Comparison of ENCODE assay signal across 8 mouse cellular contexts in the genomic region with DNA sequence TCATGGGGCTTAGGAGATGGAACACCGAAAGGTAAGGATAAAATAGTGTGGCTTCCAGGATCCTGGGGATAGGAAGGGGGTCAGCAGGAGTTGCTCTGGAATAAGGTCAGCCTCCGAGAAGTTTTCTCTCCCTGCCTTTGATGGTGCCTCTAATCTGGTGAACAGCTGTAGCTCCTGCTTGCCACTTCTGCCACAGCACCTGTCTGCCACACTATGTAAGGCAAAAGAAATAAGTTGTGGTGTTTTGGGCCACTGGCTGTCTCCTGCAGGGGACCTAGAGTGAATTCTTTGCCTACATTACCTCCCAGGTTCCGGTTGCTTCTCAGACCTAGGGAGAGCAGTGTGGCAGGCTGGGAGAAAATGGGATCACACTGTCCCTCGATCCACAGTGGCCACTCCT. TPM values are rescaled to one million over a fixed set of nuclear protein-coding genes. Genes with fewer than 3 reads are reported as not detected.
DNase-seq lines count a peak whose midpoint lies in the region; ATAC-seq and TF ChIP-seq lines count a peak whose summit lies in the region.

No protein-coding gene starts in this region.

- peaks cover 11% of the 10 kb centered on the region for H3K4me1 ChIP-seq in forebrain, embryonic 12.5 days
- peaks cover 14% of the 10 kb centered on the region for H3K4me1 ChIP-seq in forebrain, embryonic 15.5 days
- H3K4me1 ChIP-seq in ES-E14 (ENCODE audit: control insufficient read depth in 2 of 2, insufficient read depth in 2 of 2, low read length in 2 of 2, poor library complexity in 1 of 2): peaks cover 0 to 10% of the 10 kb centered on the region in 2 experiments; a peak in 2 of 4 replicates
- H3K4me1 ChIP-seq in limb, embryonic 12.5 days (replicated peaks): peaks cover 10% of the 10 kb centered on the region

- no peak overlapping the region for H3K4me3 ChIP-seq in forebrain, embryonic 12.5 days (replicated peaks)
- no peak overlapping the region for H3K4me3 ChIP-seq in forebrain, embryonic 15.5 days
- H3K4me3 ChIP-seq in left cerebral cortex, adult 2 months: no peak overlapping the region
- H3K4me3 ChIP-seq in ES-E14 (ENCODE audit: insufficient read depth in 1 of 2, low read depth in 1 of 2, low read length in 2 of 2, poor library complexity in 1 of 2, severe bottlenecking in 1 of 2): peak overlapping the region; percentile 70 to 78; a peak in 2 of 4 replicates
- peak overlapping the region; percentile 60; the same call in 1 of the 2 replicates for H3K4me3 ChIP-seq in limb, embryonic 12.5 days (replicated peaks)

- H3K9me3 ChIP-seq in forebrain, embryonic 12.5 days: no peaks in the 10 kb centered on the region
- no peaks in the 10 kb centered on the region for H3K9me3 ChIP-seq in forebrain, embryonic 15.5 days
- no peaks in the 10 kb centered on the region for H3K9me3 ChIP-seq in ES-E14 (ENCODE audit: control insufficient read depth, insufficient read depth, low read depth, low read length)
- no peaks in the 10 kb centered on the region for H3K9me3 ChIP-seq in limb, embryonic 12.5 days

- peak overlapping the region; percentile 42; the same call in 1 of the 2 replicates for H3K27ac ChIP-seq in forebrain, embryonic 12.5 days
- H3K27ac ChIP-seq in forebrain, embryonic 15.5 days (replicated peaks): no peak overlapping the region
- peak overlapping the region; percentile 15; the same call in 1 of the 2 replicates for H3K27ac ChIP-seq in left cerebral cortex, adult 2 months
- H3K27ac ChIP-seq in ES-E14 (ENCODE audit: insufficient read depth, low read depth, low read length, poor library complexity, severe bottlenecking): no peak overlapping the region
- peak overlapping the region; percentile 88 for H3K27ac ChIP-seq in limb, embryonic 12.5 days

- H3K27me3 ChIP-seq in forebrain, embryonic 12.5 days: no peaks in the 10 kb centered on the region
- H3K27me3 ChIP-seq in forebrain, embryonic 15.5 days: no peaks in the 10 kb centered on the region
- H3K27me3 ChIP-seq in limb, embryonic 12.5 days: no peaks in the 10 kb centered on the region

- intact Hi-C loops in left cerebral cortex, adult 2 months (cut with DNase I): no loop called here

- no peak for ATAC-seq in forebrain, embryonic 12.5 days (ENCODE audit: low FRiP score)
- no peak for ATAC-seq in forebrain, embryonic 15.5 days (replicated peaks)
- ATAC-seq in limb, embryonic 12.5 days (ENCODE audit: insufficient number of reproducible peaks, insufficient read depth, low FRiP score, low TSS enrichment, low read depth): no peak

- no peak for DNase-seq in left cerebral cortex, adult 2 months (ENCODE audit: extremely low spot score in 1 of 2, low spot score in 2 of 2)
- no peak for DNase-seq in left cerebral cortex, adult 11 months (ENCODE audit: low spot score)
- DNase-seq in ES-E14 (ENCODE audit: low read depth, low spot score): no peak
- no peak for DNase-seq in embryo, embryonic 10 days (ENCODE audit: low spot score)
- DNase-seq in right cerebral cortex, postnatal 14 days: no peak

- H3K36me3 ChIP-seq in forebrain, embryonic 12.5 days (replicated peaks): 0 out of 2 replicates have a peak, but pooled peaks cover 7% of the 10 kb centered on the region
- no peaks in the 10 kb centered on the region; the same call in none of the 2 replicates for H3K36me3 ChIP-seq in forebrain, embryonic 15.5 days
- H3K36me3 ChIP-seq in ES-E14 (ENCODE audit: control insufficient read depth, insufficient read depth, low read length, poor library complexity, severe bottlenecking): peaks cover 2% of the 10 kb centered on the region; the same call in 1 of the 2 replicates
- peaks cover 4% of the 10 kb centered on the region; the same call in 1 of the 2 replicates for H3K36me3 ChIP-seq in limb, embryonic 12.5 days

- peak overlapping the region; percentile 66; the same call in 1 of the 2 replicates for H3K4me2 ChIP-seq in forebrain, embryonic 12.5 days
- no peak overlapping the region for H3K4me2 ChIP-seq in forebrain, embryonic 15.5 days (replicated peaks)
- peak overlapping the region; percentile 82 for H3K4me2 ChIP-seq in limb, embryonic 12.5 days

- in situ Hi-C loops in ES-E14 (cut with MboI; ENCODE audit: low sequenced_read_pairs in 2 of 2, unreplicated experiment in 2 of 2): no loop called here

- TF ChIP-seq CTCF in left cerebral cortex, adult 2 months (IDR thresholded peaks at IDR 0.05): no peak

- H3K9ac ChIP-seq in forebrain, embryonic 12.5 days: peak overlapping the region; percentile 36; the same call in 1 of the 2 replicates
- H3K9ac ChIP-seq in forebrain, embryonic 15.5 days (replicated peaks): no peak overlapping the region
- peak overlapping the region; percentile 32 for H3K9ac ChIP-seq in ES-E14 (ENCODE audit: insufficient read depth, low read depth, low read length, poor library complexity, severe bottlenecking)
- H3K9ac ChIP-seq in limb, embryonic 12.5 days (replicated peaks): peak overlapping the region; percentile 65

- WGBS in forebrain, embryonic 12.5 days: 81% methylated on average over 4 of the region's 4 CpGs
- WGBS in forebrain, embryonic 15.5 days: 73% methylated on average over 4 of the region's 4 CpGs
- 71% methylated on average over 4 of the region's 4 CpGs for WGBS in limb, embryonic 12.5 days

TF ChIP-seq in ES-E14, 5 proteins besides CTCF, POLR2A, EP300 and RAD21:
- TF ChIP-seq ZC3H11A (IDR thresholded peaks at IDR 0.05; ENCODE audit: borderline replicate concordance, low read depth, low read length) (no peak), ZNF384 (IDR thresholded peaks at IDR 0.05; ENCODE audit: low read depth, low read length) (no peak), MAFK (IDR thresholded peaks at IDR 0.05; ENCODE audit: insufficient read depth, low read depth, low read length) (no peak), CHD2 (IDR thresholded peaks at IDR 0.05; ENCODE audit: low read depth, low read length) (no peak), HCFC1 (IDR thresholded peaks at IDR 0.05; ENCODE audit: borderline replicate concordance, insufficient read depth, low read length) (no peak)

RNA-seq across cellular contexts. Expression of gene Pkn3, which starts 1.3 kb away (rescaled TPM):
- polyA plus RNA-seq in forebrain, embryonic 12.5 days (2016; fragmentation: Nextera tagmentation; extraction: Ambion mirVana): 10.3 TPM in 2 replicates
- 3.5 and 3.9 TPM in 2 replicates for polyA plus RNA-seq in forebrain, embryonic 15.5 days (2015; fragmentation: Nextera tagmentation; extraction: Ambion mirVana)
- total RNA-seq in left cerebral cortex, adult 2 months (2021): 1 to 10 TPM; 2.9 to 3.6 TPM
- total RNA-seq in ES-E14 (2012; rRNA removed): 19.1 and 24.3 TPM in 2 replicates
- polyA plus RNA-seq in limb, embryonic 12.5 days (2016; fragmentation: Nextera tagmentation; extraction: Ambion mirVana): 12.3 and 14.1 TPM in 2 replicates

RNA-seq across cellular contexts. Expression of gene Zdhhc12, which starts 14.7 kb away (rescaled TPM):
- polyA plus RNA-seq in forebrain, embryonic 12.5 days (2016; fragmentation: Nextera tagmentation; extraction: Ambion mirVana): 22.9 TPM in 2 replicates
- 16.7 and 18.6 TPM in 2 replicates for polyA plus RNA-seq in forebrain, embryonic 15.5 days (2015; fragmentation: Nextera tagmentation; extraction: Ambion mirVana)
- total RNA-seq in left cerebral cortex, adult 2 months (2021): 1 to 10 TPM; 5.4 to 7.0 TPM
- 133 and 202 TPM in 2 replicates for total RNA-seq in ES-E14 (2012; rRNA removed)
- 26.0 and 28.2 TPM in 2 replicates for polyA plus RNA-seq in limb, embryonic 12.5 days (2016; fragmentation: Nextera tagmentation; extraction: Ambion mirVana)

RNA-seq across cellular contexts. Expression of gene Set, which starts 21.6 kb away (rescaled TPM):
- polyA plus RNA-seq in forebrain, embryonic 12.5 days (2016; fragmentation: Nextera tagmentation; extraction: Ambion mirVana): 774 and 776 TPM in 2 replicates
- polyA plus RNA-seq in forebrain, embryonic 15.5 days (2015; fragmentation: Nextera tagmentation; extraction: Ambion mirVana): 445 and 449 TPM in 2 replicates
- 100 to 1,000 TPM; 191 to 192 TPM for total RNA-seq in left cerebral cortex, adult 2 months (2021)
- 695 and 901 TPM in 2 replicates for total RNA-seq in ES-E14 (2012; rRNA removed)
- polyA plus RNA-seq in limb, embryonic 12.5 days (2016; fragmentation: Nextera tagmentation; extraction: Ambion mirVana): 720 and 722 TPM in 2 replicates

RNA-seq across cellular contexts. Expression of gene Wdr34, which starts 30.1 kb away (rescaled TPM):
- polyA plus RNA-seq in forebrain, embryonic 12.5 days (2016; fragmentation: Nextera tagmentation; extraction: Ambion mirVana): 42.3 and 42.5 TPM in 2 replicates
- polyA plus RNA-seq in forebrain, embryonic 15.5 days (2015; fragmentation: Nextera tagmentation; extraction: Ambion mirVana): 70.1 and 76.2 TPM in 2 replicates
- 10 to 100 TPM; 40.7 to 41.0 TPM for total RNA-seq in left cerebral cortex, adult 2 months (2021)
- total RNA-seq in ES-E14 (2012; rRNA removed): 22.6 and 35.2 TPM in 2 replicates
- polyA plus RNA-seq in limb, embryonic 12.5 days (2016; fragmentation: Nextera tagmentation; extraction: Ambion mirVana): 37.7 and 43.1 TPM in 2 replicates

RNA-seq across cellular contexts. Expression of gene Zer1, which starts 45.6 kb away (rescaled TPM):
- 9.2 and 9.5 TPM in 2 replicates for polyA plus RNA-seq in forebrain, embryonic 12.5 days (2016; fragmentation: Nextera tagmentation; extraction: Ambion mirVana)
- polyA plus RNA-seq in forebrain, embryonic 15.5 days (2015; fragmentation: Nextera tagmentation; extraction: Ambion mirVana): 14.5 and 15.0 TPM in 2 replicates
- 100 to 1,000 TPM; 163 to 171 TPM for total RNA-seq in left cerebral cortex, adult 2 months (2021)
- total RNA-seq in ES-E14 (2012; rRNA removed): 11.4 and 16.2 TPM in 2 replicates
- 11.8 and 12.0 TPM in 2 replicates for polyA plus RNA-seq in limb, embryonic 12.5 days (2016; fragmentation: Nextera tagmentation; extraction: Ambion mirVana)

Comparison
In these comparisons a context has a peak if more than half of its experiments do, and no peak if none do; other contexts are left out.
1. H3K27ac ChIP-seq: peak in forebrain, embryonic 12.5 days (single experiment), left cerebral cortex, adult 2 months (single experiment) and limb, embryonic 12.5 days (single experiment); none in forebrain, embryonic 15.5 days (single experiment) and ES-E14 (single experiment).
2. H3K4me3 ChIP-seq: peak in ES-E14 (2 of 2) and limb, embryonic 12.5 days (single experiment); none in forebrain, embryonic 12.5 days (single experiment), forebrain, embryonic 15.5 days (single experiment) and left cerebral cortex, adult 2 months (single experiment).